Mouse (Mus musculus) forebrain, embryonic 14.5 days (tissue): Measurements from ENCODE around the gene Thsd4. TPM values are rescaled to one million over a fixed set of nuclear protein-coding genes. Genes with fewer than 3 reads are reported as not detected.
A peak's percentile ranks its signal among the peaks of the same experiment; 100 is the strongest.

Experiments used
- ATAC-seq: fragments of 200-750 bp; cut with Nextera tagmentation; 2 replicates; pipeline ENCODE4 v1.8.0; 2017; ENCODE audit warnings: mild to moderate bottlenecking, moderate library complexity
- DNase-seq: peaks from one replicate; pipeline ENCODE4 v3.0.0-alpha.2; 2015; ENCODE audit warnings: low spot score
- H3K27ac ChIP-seq: fragments of 300-500 bp; sonication (generic); 2 replicates; pipeline ENCODE4 v1.5.1; 2014; ENCODE audit warnings: low read depth, mild to moderate bottlenecking, control low read depth, low read length, moderate library complexity
- H3K27me3 ChIP-seq: fragments of 300-500 bp; sonication (generic); replicated peaks from 2 replicates; pipeline ENCODE4 v1.6.1; 2014; ENCODE audit warnings: low read length, control low read depth, mixed read lengths; ENCODE audit not compliant: control insufficient read depth, insufficient read depth
- H3K36me3 ChIP-seq: fragments of 300-500 bp; sonication (generic); 2 replicates; pipeline ENCODE4 v1.6.1; 2014; ENCODE audit warnings: low read length, control low read depth; ENCODE audit not compliant: control insufficient read depth, insufficient read depth
- H3K4me1 ChIP-seq: fragments of 300-500 bp; sonication (generic); 2 replicates; pipeline ENCODE4 v1.6.1; 2014; ENCODE audit warnings: antibody characterized with exemption, low read length, control low read depth; ENCODE audit not compliant: control insufficient read depth, insufficient read depth
- H3K4me2 ChIP-seq: fragments of 300-500 bp; sonication (generic); 2 replicates; pipeline ENCODE4 v1.6.1; 2014; ENCODE audit warnings: mild to moderate bottlenecking, control low read depth, low read length
- H3K4me3 ChIP-seq: fragments of 300-500 bp; sonication (generic); 2 replicates; pipeline ENCODE4 v1.5.1; 2014; ENCODE audit warnings: low read depth, low read length, control low read depth
- H3K9ac ChIP-seq: fragments of 300-500 bp; sonication (generic); 2 replicates; pipeline ENCODE4 v1.6.1; 2014; ENCODE audit warnings: mild to moderate bottlenecking, low read length, control low read depth, moderate library complexity
- H3K9me3 ChIP-seq: fragments of 300-500 bp; sonication (generic); replicated peaks from 2 replicates; pipeline ENCODE4 v1.6.1; 2016; ENCODE audit warnings: low read length, control low read depth, mixed read lengths; ENCODE audit not compliant: control insufficient read depth
- WGBS: fragments of 180-500 bp; shearing (Covaris S2); extraction: QIAGEN DNeasy Blood & Tissue Kit; methylation state at CpG from one replicate; pipeline ENCODE4 v1.1.7; 2014; 5-methylcytosine and 5-hydroxymethylcytosine counted together
- polyA plus RNA-seq: library from polyadenylated mRNA; unstranded; fragments of >200 nt; fragmentation: Nextera tagmentation; extraction: Ambion mirVana; gene quantifications from 2 replicates; pipeline ENCODE4 v1.2.1, GENCODE M21; 2014

The Thsd4 gene
- polyA plus RNA-seq, 1 experiment from 2014 or later = 3.4 TPM

DNA sequence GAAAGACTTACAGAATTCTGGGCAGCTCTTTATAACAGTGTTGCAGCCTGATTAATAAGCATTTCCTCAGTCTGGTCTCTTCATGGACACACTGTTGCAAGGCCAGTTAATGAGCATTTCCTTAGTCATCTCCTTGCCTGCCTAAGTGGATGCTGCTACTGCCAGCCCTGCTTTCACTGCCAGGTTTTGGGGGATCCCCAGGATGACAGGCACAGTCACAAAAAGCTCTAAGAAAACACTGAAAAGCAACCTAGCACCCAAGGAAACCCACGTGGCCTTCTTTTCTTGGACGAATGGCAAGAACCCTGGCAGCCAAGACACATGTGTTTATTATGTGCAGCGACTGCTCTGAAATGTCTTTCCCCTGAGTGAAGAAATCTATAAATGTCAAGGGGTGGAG lies 41.8 kb downstream of the Thsd4 start:
- peak; percentile 84 for ATAC-seq
- Histone ChIP-seq H3K36me3 (no peaks in the 10 kb centered on the region), H3K4me2 (no peak overlapping the region)

DNA sequence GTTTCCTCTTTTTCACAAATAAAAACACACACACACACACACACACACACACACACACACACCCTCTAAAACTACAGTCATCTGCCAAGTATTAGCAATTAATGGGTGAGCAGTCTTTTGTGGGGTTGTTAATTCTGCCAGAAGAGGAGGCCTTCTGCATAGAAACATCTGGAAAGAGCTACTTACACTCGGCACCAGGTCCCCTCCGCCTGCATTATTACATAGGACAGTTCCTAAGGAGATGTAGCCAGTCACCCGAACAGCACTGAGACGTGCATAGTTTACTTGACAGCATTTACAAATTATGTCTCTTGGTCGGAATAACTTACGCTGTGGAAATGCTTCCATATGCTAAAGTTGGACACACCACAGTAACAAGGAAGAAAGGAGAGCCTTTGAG lies 43.0 kb downstream of the Thsd4 start:
- ATAC-seq (no peak), DNase-seq (no peak)
- H3K4me2 ChIP-seq = no peak overlapping the region
- no peaks in the 10 kb centered on the region for H3K9me3 ChIP-seq
- 75% methylated on average over 6 of the region's 6 CpGs for WGBS
- H3K27me3 ChIP-seq = no peaks in the 10 kb centered on the region
- H3K36me3 ChIP-seq = no peaks in the 10 kb centered on the region
- H3K4me1 ChIP-seq = no peaks in the 10 kb centered on the region
- no peak overlapping the region for H3K9ac ChIP-seq
- H3K27ac ChIP-seq = no peak overlapping the region
- H3K4me3 ChIP-seq = no peak overlapping the region

More for the DNA sequence above, 41.8 kb downstream of the Thsd4 start:
- WGBS = 25% methylated on average over 3 of the region's 3 CpGs
- H3K27me3 ChIP-seq = no peaks in the 10 kb centered on the region
- peak; percentile 87 for DNase-seq
- H3K9ac ChIP-seq = no peak overlapping the region
- no peak overlapping the region for H3K4me3 ChIP-seq
- no peak overlapping the region for H3K27ac ChIP-seq
- H3K9me3 ChIP-seq = no peaks in the 10 kb centered on the region
- no peaks in the 10 kb centered on the region for H3K4me1 ChIP-seq

GRCm38 (mm10) chr9:60477991-60478750 lies 43.7 kb downstream of the Thsd4 start:
- ATAC-seq (no peak), DNase-seq (no peak)
- no peaks in the 10 kb centered on the region for H3K27me3 ChIP-seq
- H3K9me3 ChIP-seq = no peaks in the 10 kb centered on the region
- no peak overlapping the region for H3K27ac ChIP-seq
- H3K4me2 ChIP-seq = no peak overlapping the region
- no peaks in the 10 kb centered on the region for H3K36me3 ChIP-seq
- H3K4me1 ChIP-seq = no peaks in the 10 kb centered on the region
- 83% methylated on average over 14 of the region's 14 CpGs for WGBS
- H3K9ac ChIP-seq = no peak overlapping the region
- no peak overlapping the region for H3K4me3 ChIP-seq

DNA sequence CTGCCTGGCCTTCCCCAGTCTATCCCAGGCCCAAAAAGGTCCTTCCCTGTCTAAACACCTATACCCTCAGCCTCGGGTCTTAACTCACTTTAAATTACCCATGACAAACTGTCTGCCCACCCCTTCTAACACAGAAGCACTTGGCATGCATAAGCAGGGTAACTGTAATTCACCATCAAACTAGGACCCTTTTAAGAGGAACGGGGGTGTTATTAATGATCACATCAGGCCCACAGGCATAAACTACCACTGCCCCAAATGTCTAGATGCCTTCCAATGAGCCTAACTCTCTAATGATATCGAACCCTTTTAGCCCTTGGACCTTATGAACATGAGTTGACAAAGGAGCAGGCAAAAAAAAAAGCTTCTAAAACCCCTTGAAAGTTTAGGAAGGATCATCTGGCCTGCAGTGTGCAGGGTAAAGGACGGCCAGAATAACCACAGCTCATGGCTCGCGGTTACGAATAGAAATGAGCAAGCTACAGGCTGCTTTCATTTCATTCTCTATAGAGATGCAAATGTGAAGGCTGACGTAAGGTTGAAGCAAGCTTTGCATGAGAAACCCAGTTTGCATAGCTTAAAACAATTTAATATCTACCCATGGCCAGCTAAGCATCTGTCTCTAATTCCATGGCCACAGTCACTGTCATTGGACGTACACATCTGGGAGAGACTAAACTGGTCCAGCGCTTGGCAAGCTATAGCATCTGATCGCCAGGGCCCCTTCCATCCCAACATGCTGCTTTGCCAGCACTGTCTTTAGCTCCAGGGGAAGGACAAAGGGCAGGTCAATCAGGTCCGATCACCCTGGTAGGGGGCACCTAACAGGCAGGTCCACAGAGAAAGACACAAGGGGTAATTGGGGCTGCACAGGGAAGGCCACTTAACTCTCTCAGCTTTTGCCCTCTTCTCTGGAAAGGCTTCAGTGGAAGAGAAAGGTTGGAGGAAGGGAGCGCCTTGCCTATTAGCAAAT lies 61.5 kb downstream of the Thsd4 start:
- H3K36me3 ChIP-seq = no peaks in the 10 kb centered on the region
- 0 out of 2 replicates have a peak overlapping the region, but pooled peaks have one; percentile 16 for H3K4me2 ChIP-seq
- WGBS = 11% methylated on average over 13 of the region's 13 CpGs
- ATAC-seq = peak; percentile 78
- H3K9me3 ChIP-seq = no peaks in the 10 kb centered on the region
- H3K4me1 ChIP-seq = peaks cover 41% of the 10 kb centered on the region
- H3K27me3 ChIP-seq = no peaks in the 10 kb centered on the region
- DNase-seq = peak; percentile 89
- H3K4me3 ChIP-seq = no peak overlapping the region
- H3K27ac ChIP-seq = peak overlapping the region; percentile 74
- no peak overlapping the region for H3K9ac ChIP-seq

- Histone ChIP-seq H3K4me3 (no peak overlapping the region), H3K9ac (no peak overlapping the region), H3K27ac (peak overlapping the region; percentile 76), H3K4me1 (peaks cover 41% of the 10 kb centered on the region), H3K4me2 (peak overlapping the region; percentile 32), H3K9me3 (no peaks in the 10 kb centered on the region), H3K27me3 (no peaks in the 10 kb centered on the region), H3K36me3 (no peaks in the 10 kb centered on the region)
- no peak for ATAC-seq
- DNase-seq = peak; percentile 54
- 23% methylated on average over 14 of the region's 14 CpGs for WGBS
Measured at GRCm38 (mm10) chr9:60458468-60458962, 63.3 kb downstream of the Thsd4 start.

GRCm38 (mm10) chr9:60457359-60458210 lies 64.3 kb downstream of the Thsd4 start:
- peak overlapping the region; percentile 76 for H3K27ac ChIP-seq
- 0 out of 2 replicates have a peak overlapping the region, but pooled peaks have one; percentile 0 for H3K4me3 ChIP-seq
- H3K4me1 ChIP-seq = peaks cover 41% of the 10 kb centered on the region
- H3K36me3 ChIP-seq = no peaks in the 10 kb centered on the region
- no peaks in the 10 kb centered on the region for H3K9me3 ChIP-seq
- peak overlapping the region; percentile 35 for H3K4me2 ChIP-seq
- DNase-seq (peak; percentile 88), ATAC-seq (peak; percentile 83)
- H3K27me3 ChIP-seq = no peaks in the 10 kb centered on the region
- WGBS = 10% methylated on average over 18 of the region's 18 CpGs
- peak overlapping the region; percentile 17; the same call in 1 of the 2 replicates for H3K9ac ChIP-seq

GRCm38 (mm10) chr9:60456651-60457050 lies 65.2 kb downstream of the Thsd4 start:
- Histone ChIP-seq H3K36me3 (no peaks in the 10 kb centered on the region), H3K4me1 (peaks cover 36% of the 10 kb centered on the region), H3K9ac (no peak overlapping the region), H3K9me3 (no peaks in the 10 kb centered on the region), H3K4me2 (no peak overlapping the region), H3K27ac (peak overlapping the region; percentile 76; the same call in 1 of the 2 replicates), H3K27me3 (no peaks in the 10 kb centered on the region), H3K4me3 (no peak overlapping the region)
- 22% methylated on average over 5 of the region's 5 CpGs for WGBS
- DNase-seq (peak; percentile 57), ATAC-seq (no peak)

- H3K27ac ChIP-seq = no peak overlapping the region
- H3K9me3 ChIP-seq = no peaks in the 10 kb centered on the region
- H3K4me2 ChIP-seq = no peak overlapping the region
- H3K4me1 ChIP-seq = peaks cover 17% of the 10 kb centered on the region
- ATAC-seq (no peak), DNase-seq (no peak)
- H3K4me3 ChIP-seq = no peak overlapping the region
- 89% methylated on average over 13 of the region's 13 CpGs for WGBS
- no peaks in the 10 kb centered on the region for H3K27me3 ChIP-seq
- no peaks in the 10 kb centered on the region for H3K36me3 ChIP-seq
- no peak overlapping the region for H3K9ac ChIP-seq
Measured at GRCm38 (mm10) chr9:60454406-60455076, 67.3 kb downstream of the Thsd4 start.
